In genomic region chr7:44336046-44337021, GRCm38 (mm10) we compare ENCODE assay signal across 8 mouse cellular contexts. TPM values are rescaled to one million over a fixed set of nuclear protein-coding genes. Genes with fewer than 3 reads are reported as not detected.
A peak's percentile ranks its signal among the peaks of the same experiment; 100 is the strongest.
DNase-seq lines count a peak whose midpoint lies in the region; TF ChIP-seq lines count a peak whose summit lies in the region.

No protein-coding gene starts in this region.

- H3K27me3 ChIP-seq in embryonic facial prominence, embryonic 10.5 days (replicated peaks; ENCODE audit: low read depth, poor library complexity, severe bottlenecking): peaks cover 91% of the 10 kb centered on the region

- WGBS in embryonic facial prominence, embryonic 10.5 days: 2% methylated on average over 52 of the region's 54 CpGs

- intact Hi-C loops in left cerebral cortex, adult 2 months (cut with DNase I): loop anchor here (1.0 kb wide), 1 partner anchor 25 kb away; no protein-coding TSS in a partner anchor
- intact Hi-C loops in left cerebral cortex, postnatal 36 days (cut with DNase I): loop anchor here (2.0 kb wide), 1 partner anchor 26 kb away; the partner anchor contains the start of gene Shank1

- TF ChIP-seq CTCF in left cerebral cortex, adult 2 months (IDR thresholded peaks at IDR 0.05): no peak

- H3K9me3 ChIP-seq in embryonic facial prominence, embryonic 10.5 days: no peaks in the 10 kb centered on the region

- peak overlapping the region; percentile 91 for H3K27ac ChIP-seq in left cerebral cortex, adult 2 months
- no peak overlapping the region for H3K27ac ChIP-seq in embryonic facial prominence, embryonic 10.5 days (replicated peaks)

- H3K36me3 ChIP-seq in embryonic facial prominence, embryonic 10.5 days (replicated peaks): no peaks in the 10 kb centered on the region

- peaks cover 23% of the 10 kb centered on the region for H3K4me1 ChIP-seq in embryonic facial prominence, embryonic 10.5 days

- peak overlapping the region; percentile 58 for H3K4me3 ChIP-seq in left cerebral cortex, adult 2 months
- H3K4me3 ChIP-seq in embryonic facial prominence, embryonic 10.5 days: peak overlapping the region; percentile 61

- no peak for DNase-seq in left cerebral cortex, adult 2 months (ENCODE audit: extremely low spot score in 1 of 2, low spot score in 2 of 2)
- no peak for DNase-seq in left cerebral cortex, adult 18-20 months (ENCODE audit: low spot score in 2 of 2)
- DNase-seq in embryonic facial prominence, embryonic 10.5 days (ENCODE audit: low spot score): no peak
- peak; percentile 65 to 69 for DNase-seq in left cerebral cortex, postnatal 36 days (ENCODE audit: low spot score in 2 of 2)
- peak; percentile 55 for DNase-seq in right cerebral cortex, postnatal 14 days
- DNase-seq in yolk sac, embryonic 10.5 days (ENCODE audit: low spot score): no peak
- no peak for DNase-seq in gastrocnemius, postnatal 10 days
- no peak for DNase-seq in lung, postnatal 36 days

RNA-seq across cellular contexts. Expression of gene Shank1, which starts 26.3 kb away (rescaled TPM):
- 100 to 1,000 TPM; 637 to 705 TPM for total RNA-seq in left cerebral cortex, adult 2 months (2021)
- total RNA-seq in left cerebral cortex, adult 18-20 months (2021): 100 to 1,000 TPM; 519 to 589 TPM
- polyA plus RNA-seq in embryonic facial prominence, embryonic 10.5 days (2016; fragmentation: Nextera tagmentation; extraction: Ambion mirVana): 0.80 and 0.97 TPM in 2 replicates
- 100 to 1,000 TPM; 586 to 632 TPM for total RNA-seq in left cerebral cortex, postnatal 36 days (2021)
- total RNA-seq in gastrocnemius, postnatal 10 days (2021): 1 to 10 TPM; 2.0 to 2.7 TPM

RNA-seq across cellular contexts. Expression of gene Clec11a, which starts 29.6 kb away (rescaled TPM):
- total RNA-seq in left cerebral cortex, adult 2 months (2021): 1 to 10 TPM; 4.3 TPM
- total RNA-seq in left cerebral cortex, adult 18-20 months (2021): 1 to 10 TPM; 3.4 to 3.7 TPM
- polyA plus RNA-seq in embryonic facial prominence, embryonic 10.5 days (2016; fragmentation: Nextera tagmentation; extraction: Ambion mirVana): 1.5 and 1.8 TPM in 2 replicates
- 1 to 10 TPM; 3.9 to 4.0 TPM for total RNA-seq in left cerebral cortex, postnatal 36 days (2021)
- total RNA-seq in gastrocnemius, postnatal 10 days (2021): 1 to 10 TPM; 5.0 to 6.8 TPM

RNA-seq across cellular contexts. Expression of gene Syt3, which starts 47.6 kb away (rescaled TPM):
- total RNA-seq in left cerebral cortex, adult 2 months (2021): 10 to 100 TPM; 59.5 to 63.7 TPM
- total RNA-seq in left cerebral cortex, adult 18-20 months (2021): 10 to 100 TPM; 56.6 to 66.2 TPM
- polyA plus RNA-seq in embryonic facial prominence, embryonic 10.5 days (2016; fragmentation: Nextera tagmentation; extraction: Ambion mirVana): 1.8 and 2.4 TPM in 2 replicates
- total RNA-seq in left cerebral cortex, postnatal 36 days (2021): 10 to 100 TPM; 58.3 to 70.5 TPM
- total RNA-seq in gastrocnemius, postnatal 10 days (2021): under 1 TPM; 0.38 to 0.41 TPM

RNA-seq across cellular contexts. Expression of gene 1700008O03Rik, which starts 49.3 kb away (rescaled TPM):
- total RNA-seq in left cerebral cortex, adult 2 months (2021): 1 to 10 TPM; 1.5 to 2.7 TPM
- 1 to 10 TPM in 1 of 2 experiments, under 1 TPM in 1; 0.98 to 2.7 TPM for total RNA-seq in left cerebral cortex, adult 18-20 months (2021)
- 1.1 and 1.9 TPM in 2 replicates for polyA plus RNA-seq in embryonic facial prominence, embryonic 10.5 days (2016; fragmentation: Nextera tagmentation; extraction: Ambion mirVana)
- total RNA-seq in left cerebral cortex, postnatal 36 days (2021): 1 to 10 TPM; 2.0 to 2.1 TPM
- not detected for total RNA-seq in gastrocnemius, postnatal 10 days (2021)

Comparison
In these comparisons a context has a peak if more than half of its experiments do, and no peak if none do; other contexts are left out.
1. DNase-seq: peak in left cerebral cortex, postnatal 36 days (2 of 2) and right cerebral cortex, postnatal 14 days (single experiment); none in left cerebral cortex, adult 2 months (0 of 2), left cerebral cortex, adult 18-20 months (0 of 2), embryonic facial prominence, embryonic 10.5 days (single experiment), yolk sac, embryonic 10.5 days (single experiment), gastrocnemius, postnatal 10 days (single experiment) and lung, postnatal 36 days (single experiment).
2. RNA of gene Shank1, which starts 26.3 kb away (total RNA-seq): 637 to 705 TPM in left cerebral cortex, adult 2 months, 586 to 632 TPM in left cerebral cortex, postnatal 36 days and 519 to 589 TPM in left cerebral cortex, adult 18-20 months; 2.0 to 2.7 TPM in gastrocnemius, postnatal 10 days; every median in the first group is over 100 times any median in the second.
3. RNA of gene Syt3, which starts 47.6 kb away (total RNA-seq): 58.3 to 70.5 TPM in left cerebral cortex, postnatal 36 days, 56.6 to 66.2 TPM in left cerebral cortex, adult 18-20 months and 59.5 to 63.7 TPM in left cerebral cortex, adult 2 months; 0.38 to 0.41 TPM in gastrocnemius, postnatal 10 days; every median in the first group is over 10 times any median in the second.